Mouse (Mus musculus) frontal cortex, postnatal 25 days (tissue): ENCODE measurements around the gene Plek.

Experiments
- DNase-seq, 2 experiments: peaks; one replicate each; pipeline ENCODE4 v3.0.0; 2022; ENCODE audit warnings: low spot score in 2 of 2

The Plek gene

DNA sequence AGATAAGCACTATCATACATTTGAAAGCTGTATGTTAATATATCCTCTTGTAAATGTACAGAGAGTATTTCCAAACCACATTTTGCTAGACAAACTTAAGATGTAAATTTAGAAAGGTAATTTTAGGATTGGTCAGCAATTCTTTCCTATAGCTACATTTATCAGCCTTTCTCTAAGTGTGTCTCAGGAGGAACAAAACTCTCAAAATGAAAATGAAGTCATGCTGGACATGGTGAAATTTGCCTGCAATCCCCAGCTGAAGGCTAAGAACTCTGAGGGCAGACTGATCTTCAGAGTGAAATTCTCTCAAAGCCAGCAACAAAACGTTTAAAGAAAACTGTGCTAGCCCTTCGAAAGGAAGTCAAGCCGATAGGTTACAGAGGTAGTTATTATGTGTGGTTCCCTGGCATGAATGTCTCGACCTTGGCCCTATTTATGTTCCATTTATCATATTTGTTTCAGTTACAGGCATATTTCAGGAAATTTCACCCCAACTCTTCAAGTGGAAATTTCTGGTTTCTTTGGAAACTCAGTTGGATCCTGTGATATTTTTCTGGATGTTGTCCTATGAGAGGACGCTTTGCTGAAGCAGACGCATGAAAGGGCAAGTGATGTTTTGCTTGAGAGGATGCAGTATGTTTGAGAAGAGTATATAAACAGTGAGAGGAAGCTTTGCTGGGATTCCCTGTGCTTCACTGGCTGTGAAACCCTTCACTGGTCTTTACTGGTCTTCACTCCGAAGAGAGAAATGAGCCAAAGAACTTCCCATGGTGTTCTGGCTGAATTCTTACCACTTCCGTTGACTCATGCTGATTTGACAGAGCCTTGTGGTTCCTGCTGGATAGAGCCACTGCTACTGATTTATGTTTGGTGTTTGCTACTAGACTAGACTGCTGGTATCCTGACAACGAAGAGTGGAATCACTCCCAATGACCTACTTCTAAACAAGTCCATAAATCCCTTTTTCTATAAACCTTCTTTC is 51.5 kb downstream of the Plek start:
- DNase-seq: no peak

DNA sequence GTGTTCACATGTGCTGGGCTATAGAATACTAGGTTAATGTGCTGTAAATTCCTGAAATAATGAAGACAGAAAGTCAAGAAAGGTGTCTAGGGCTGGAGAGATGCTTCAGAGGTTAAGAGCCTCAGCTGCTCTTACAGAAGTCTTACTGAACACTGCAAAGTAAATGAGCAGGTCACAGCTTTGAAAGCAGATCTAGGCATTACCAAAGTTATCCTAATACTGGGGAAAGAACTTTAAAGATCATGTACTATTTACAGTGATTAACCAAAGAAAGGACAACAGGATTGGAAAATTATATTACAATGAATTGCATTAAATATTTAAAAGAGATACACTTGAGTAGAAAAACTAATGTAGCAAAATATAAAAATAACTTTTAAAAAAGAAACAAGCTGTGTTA is 52.2 kb downstream of the Plek start:
- DNase-seq: no peak

- DNase-seq: no peak
Observed at GRCm38 (mm10) chr11:16999387-16999786, 52.8 kb downstream of the Plek start.

DNA sequence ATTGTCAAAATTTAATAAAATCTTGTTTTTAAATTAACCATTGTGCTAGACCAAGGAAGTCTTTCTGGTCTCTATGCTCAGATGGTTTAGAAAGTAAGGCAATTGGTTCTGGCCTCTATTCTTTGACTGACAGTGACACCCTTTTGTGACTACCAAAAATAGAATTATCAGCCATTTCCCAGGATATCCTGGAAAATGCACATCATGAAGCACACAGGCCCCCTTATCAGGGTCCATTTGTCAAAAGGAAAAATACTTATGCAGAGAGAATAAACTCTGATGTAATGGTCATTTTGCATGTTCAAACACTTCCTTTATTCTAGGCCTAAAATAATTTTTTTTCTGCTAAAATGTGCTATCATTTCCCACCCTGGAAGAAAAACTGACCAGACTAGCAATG is 54.7 kb downstream of the Plek start:
- no peak for DNase-seq

DNA sequence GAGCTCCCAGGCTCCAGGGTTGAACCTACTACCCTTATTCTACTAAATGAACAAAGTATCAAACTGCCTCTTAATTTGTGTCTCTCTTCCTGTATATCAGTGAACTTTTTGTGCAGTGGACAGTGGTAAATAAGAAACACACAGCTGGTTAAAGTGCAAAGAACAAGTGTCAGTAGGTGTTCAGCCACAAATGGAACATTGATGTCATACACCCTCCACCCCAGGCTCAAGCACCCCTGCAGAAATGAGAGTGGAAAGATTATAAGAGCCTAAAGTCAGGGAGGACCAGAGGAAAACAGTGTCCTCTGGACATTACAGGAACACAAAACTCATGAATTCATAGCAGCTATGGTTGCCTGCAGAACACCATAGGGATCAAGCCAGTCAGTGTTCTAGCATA is 55.4 kb downstream of the Plek start:
- DNase-seq: no peak

DNA sequence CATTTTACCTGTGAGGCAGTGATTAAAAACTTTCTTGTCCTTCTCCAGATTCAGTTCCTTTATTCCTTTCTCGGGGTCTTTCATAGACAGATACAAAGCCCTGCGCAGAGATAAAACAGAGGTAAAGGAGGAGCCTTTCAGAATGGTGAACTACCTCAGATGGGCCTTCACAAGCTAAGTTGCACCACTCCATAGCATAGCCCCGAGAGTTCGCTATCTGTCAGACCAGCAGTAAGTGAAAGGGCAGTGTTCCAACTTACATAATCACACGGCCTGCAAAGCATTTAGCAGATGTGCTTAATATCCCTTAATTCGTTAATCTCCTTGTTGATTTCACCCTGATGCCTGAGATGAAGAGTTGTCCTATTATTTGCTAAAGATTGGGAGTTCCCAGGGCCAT is 59.3 kb downstream of the Plek start:
- no peak for DNase-seq

DNA sequence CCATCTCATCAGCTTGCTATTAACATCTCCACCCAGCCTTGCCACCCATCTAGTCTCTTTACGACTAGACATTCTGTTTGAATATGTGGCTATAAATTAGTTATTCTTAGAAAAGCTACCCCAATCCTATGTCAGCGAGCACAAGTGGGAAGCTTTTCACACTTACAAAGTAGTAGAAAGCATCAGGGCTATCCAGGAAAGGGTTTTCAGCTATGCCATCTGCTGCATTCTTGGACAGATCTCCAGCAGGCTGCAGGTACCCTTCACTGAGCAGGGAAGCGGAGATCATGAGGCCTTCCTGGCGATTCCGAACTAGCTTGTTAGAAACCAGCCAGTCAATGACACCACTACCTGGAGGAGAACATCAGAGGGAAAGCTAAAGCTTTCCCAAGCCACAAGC is 62.3 kb downstream of the Plek start:
- no peak for DNase-seq

DNA sequence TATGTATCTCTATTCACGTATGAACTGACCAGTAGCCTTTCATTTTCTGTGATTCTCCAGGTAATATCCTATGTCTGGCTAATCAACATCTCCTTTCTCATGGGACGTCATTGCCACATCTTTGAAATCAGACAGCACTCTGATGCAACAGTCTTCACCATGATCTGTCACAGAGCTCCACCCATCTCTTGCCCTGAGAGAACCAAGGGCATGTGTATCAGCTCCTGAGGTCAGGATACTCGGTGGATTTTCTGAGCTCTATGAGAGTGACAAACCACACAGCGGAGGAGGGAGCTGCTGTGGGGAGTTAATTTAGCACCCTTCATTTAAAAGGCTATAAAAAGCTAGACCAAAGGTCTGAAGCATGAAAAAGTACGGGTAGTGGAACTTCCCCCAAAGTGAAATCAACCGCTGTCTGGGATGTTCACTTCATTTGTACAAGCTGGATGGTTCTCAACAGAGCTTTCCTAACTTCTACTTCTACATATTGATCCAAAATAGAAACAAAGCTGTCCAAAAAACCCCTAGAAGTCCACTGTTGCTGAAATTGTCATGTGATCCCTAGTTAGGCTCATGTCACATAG is 64.3 kb downstream of the Plek start:
- DNase-seq: no peak

DNA sequence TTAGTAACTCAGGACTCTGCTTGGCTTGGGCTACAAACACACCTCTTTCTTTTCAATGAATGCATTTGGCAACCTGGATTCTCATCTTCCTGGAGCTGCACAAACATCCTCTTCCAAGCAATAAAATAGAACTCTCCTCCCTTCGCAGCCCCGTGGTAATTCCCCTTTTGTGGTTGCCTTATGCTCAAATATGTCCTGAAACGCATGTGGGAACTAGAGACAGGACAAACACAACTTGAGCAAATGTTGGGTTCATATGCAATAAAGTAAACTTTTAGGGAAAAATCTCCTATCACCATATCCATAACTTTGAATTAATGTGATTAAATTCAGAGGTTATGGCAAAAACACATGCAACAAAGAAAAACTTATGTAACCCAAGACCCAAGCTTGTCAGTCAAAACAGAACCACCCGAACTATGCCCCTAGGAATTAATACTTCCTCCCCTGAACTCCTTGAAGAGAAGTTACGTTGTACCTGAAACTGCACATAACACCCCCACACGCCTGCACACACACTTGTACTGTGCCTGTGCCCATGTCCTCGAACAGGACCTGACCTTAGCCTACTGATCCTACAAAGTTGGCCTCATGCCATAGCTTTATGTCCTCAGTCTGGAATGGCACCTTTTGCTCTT is 65.5 kb downstream of the Plek start:
- no peak for DNase-seq

DNA sequence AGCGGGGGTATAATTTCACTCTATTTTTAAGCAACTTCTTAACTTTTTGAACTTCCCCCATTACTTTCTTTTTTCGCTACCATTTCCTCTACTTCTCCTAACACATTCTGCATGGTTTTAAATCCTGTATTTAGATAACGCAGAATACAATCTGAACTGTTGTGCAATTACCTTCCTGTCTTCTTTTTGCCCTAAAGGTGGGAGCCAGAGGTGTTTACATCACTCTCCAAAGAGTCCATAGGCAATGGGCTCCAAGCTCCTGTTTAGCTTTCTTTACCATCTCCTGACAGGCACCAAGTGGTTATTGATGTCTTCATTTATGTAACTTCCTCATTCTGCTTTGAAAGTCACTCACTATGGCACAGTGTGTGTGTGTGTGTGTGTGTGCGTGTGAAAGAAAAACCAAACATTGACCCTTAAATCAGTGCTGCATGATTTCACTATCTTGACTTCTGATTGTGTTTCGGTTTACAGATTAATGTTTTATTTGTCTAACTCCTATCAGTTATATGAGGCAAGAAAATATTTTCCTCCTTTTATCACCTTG is 73.9 kb downstream of the Plek start:
- DNase-seq: no peak

GRCm38 (mm10) chr11:16977611-16978010 is 74.6 kb downstream of the Plek start:
- DNase-seq: no peak

- DNase-seq: no peak
Observed at GRCm38 (mm10) chr11:16976937-16977336, 75.2 kb downstream of the Plek start.

DNA sequence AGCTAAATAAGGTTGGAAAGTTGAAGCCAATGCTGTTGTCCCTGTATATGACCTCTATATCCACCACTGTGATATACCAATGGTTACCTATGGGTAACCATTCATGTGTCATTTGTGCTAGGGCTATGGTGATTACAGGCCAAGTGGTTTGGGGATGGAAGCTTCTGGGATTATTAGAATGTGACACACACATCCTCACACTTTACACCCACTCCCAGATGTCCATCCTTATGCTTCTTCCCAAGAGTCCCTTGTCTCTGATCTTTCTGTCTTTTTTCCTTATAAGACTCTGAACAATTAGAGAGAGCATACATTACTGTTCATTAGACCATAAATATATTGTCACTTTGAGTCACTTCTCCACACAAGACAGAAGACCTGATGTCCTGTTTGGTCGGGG is 79.1 kb downstream of the Plek start:
- no peak for DNase-seq

- DNase-seq: no peak
Observed at GRCm38 (mm10) chr11:16972027-16972426, 80.2 kb downstream of the Plek start.

GRCm38 (mm10) chr11:16969650-16970049 is 82.5 kb downstream of the Plek start:
- no peak for DNase-seq

DNA sequence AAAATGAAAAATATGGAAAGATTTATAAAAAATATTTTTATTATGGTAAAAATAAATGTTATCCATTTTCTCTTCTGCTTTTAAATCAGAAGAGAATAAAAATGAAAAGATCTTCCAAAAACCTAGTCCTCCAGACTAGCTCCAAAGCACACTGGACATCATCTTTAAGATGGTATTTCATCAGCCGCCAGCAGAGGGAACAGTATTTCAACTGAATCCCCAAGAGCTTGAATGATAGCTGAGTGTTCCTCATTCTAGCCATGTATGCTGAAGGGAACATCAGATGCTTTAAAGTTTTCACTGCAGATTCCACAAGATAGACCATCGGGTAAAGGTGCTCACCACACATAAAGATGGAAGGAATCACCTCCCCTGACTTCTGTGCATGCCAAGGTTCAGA is 84.4 kb downstream of the Plek start:
- DNase-seq: peak in 1 of 2 experiments; percentile 28

DNA sequence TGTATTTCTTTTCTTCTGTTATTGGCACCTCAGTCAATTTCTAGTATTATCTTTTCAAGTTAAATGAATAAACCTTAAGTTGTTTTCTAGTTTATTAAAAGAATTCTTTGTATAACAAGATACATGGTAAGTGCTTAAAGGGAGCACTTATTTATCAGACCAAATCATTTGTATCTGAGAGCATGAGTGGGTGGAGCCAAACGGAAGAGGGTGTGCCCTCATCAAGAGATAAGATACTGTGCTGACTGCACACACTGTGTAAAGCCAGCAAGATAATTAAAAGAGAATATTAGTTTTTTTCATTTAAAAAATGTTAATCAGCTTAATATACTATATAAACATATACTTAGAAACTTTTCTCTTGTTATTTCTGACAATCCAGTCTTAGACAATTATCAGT is 93.7 kb downstream of the Plek start:
- no peak for DNase-seq

- DNase-seq: no peak
Observed at GRCm38 (mm10) chr11:16957030-16957429, 95.2 kb downstream of the Plek start.

- no peak for DNase-seq
Observed at GRCm38 (mm10) chr11:16956115-16956862, 95.9 kb downstream of the Plek start.

DNA sequence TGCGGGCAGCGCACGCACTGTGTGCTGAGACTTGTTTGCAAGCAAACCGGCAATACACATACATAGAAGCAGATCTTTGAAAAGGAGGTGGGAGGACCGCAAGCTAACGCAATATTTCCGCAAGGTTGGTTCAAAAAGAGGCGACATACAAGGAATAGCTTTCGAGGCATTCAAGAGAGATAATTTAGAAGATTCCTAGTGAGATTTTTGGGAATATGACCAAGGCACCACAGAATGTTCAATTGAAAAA is 100.5 kb downstream of the Plek start:
- DNase-seq: no peak

- DNase-seq: peak; percentile 83 to 89
Observed at GRCm38 (mm10) chr11:16950976-16951760, 101.0 kb downstream of the Plek start, which contains the start of gene Fbxo48. Fbxo48 (plus strand) TSS chr11:16951375.
